Mouse (Mus musculus) spleen, postnatal 36 days (tissue): ENCODE results near the gene Kbtbd4.
A peak's percentile ranks its signal among the peaks of the same experiment; 100 is the strongest.

ENCODE experiments used
- DNase-seq, 2 experiments: peaks; one replicate each; pipeline ENCODE4 v3.0.0; 2022; ENCODE audit warnings: low spot score in 2 of 2, mixed read lengths in 1 of 2

The Kbtbd4 gene

GRCm38 (mm10) chr2:90904856-90905224 is 300 bp downstream of the Kbtbd4 start:
- peak in 1 of 2 experiments; percentile 5 for DNase-seq

DNA sequence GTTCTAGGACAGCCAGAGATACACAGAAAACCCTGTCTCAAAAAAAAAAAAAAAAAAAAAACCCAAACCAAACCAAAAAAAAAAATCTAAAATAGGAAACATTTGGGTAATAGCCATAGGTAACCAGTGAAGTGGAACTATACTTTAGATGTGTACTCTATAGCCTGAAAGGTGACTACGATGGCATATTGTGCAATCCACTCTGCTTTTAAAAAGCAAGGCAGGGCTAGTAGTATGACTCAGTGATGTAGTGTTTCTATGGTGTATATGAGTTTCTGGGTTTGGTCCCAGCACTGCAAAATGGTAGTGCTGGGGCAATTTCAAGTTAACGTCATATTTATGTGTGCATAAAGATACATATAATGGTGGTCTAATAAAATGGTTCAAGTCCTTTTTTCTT is 2.2 kb downstream of the Kbtbd4 start:
- no peak for DNase-seq

DNA sequence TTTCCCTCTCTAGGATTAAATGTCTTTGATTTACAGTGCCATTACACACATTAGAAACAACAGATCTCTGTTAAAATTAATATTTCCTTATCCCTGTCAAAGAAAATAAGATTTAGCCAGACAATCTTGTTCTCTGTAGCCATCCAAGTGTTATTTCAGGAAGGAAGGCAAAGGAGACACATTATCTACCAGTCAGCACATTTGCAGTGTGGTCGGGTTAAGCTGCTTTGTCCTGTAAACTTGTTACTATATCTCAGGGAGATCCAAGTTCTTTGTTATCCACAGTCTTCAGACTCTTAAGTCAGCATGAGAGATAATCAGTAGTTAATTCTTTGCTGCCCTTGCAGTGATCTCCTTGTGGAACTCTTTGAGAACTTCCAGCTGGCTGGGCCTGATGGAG is 6.3 kb downstream of the Kbtbd4 start:
- DNase-seq, result no peak

DNA sequence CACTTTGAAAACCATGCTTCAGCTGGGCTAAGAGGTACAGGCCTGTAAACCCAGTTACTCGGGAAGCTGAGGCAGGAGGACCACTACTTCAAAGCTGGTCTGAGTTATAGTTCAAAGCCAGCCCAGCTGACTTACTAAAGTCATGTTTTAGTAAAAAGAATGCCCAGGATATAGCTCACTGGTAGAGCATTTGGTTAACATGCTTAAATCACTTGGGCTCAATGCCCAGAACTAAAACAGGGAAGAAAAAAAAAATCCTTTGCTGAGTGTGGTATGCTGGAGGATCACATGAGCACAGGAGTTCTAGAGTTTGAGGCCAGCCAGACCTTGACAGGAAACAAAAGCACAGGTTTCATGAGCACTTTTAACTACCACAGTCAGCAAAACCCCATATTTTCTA is 7.1 kb downstream of the Kbtbd4 start:
- DNase-seq, result no peak

- no peak for DNase-seq
These were observed 9.1 kb downstream of the Kbtbd4 start for GRCm38 (mm10) chr2:90913671-90914070.

- DNase-seq, result no peak
These were observed 11.0 kb downstream of the Kbtbd4 start for GRCm38 (mm10) chr2:90915516-90915915.

DNA sequence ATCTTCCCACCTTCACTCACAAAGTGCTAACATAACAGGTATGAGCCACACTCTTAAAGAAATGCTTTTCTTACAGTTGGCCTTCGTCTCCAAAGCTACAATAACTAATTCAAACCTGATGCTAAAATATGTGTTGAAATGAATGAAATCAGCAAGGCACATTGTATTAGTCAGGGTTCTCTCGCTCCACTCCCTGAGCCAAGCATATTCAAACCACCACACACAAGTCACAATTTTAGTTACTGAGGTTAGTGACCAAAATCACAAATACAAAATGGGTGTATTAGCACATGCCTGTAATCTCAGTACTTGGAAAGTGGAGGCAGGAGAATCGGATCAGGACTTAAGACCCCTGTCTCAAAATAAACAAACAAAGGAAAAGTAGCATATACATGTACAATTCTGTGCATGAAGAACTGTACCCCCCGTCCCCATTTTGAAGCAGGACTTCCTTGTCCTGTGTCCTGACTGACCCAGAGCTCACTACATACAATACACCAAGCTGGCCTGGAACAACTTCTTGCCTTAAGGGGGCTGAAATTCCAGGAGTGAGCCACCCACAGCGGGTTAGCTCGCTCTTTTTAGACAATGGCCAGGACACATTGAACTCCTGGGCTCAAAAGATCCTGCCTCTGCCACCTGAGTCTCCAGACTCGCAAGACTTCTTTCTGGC is 12.2 kb downstream of the Kbtbd4 start:
- peak in 1 of 2 experiments; percentile 4 for DNase-seq

GRCm38 (mm10) chr2:90917233-90917998 is 12.9 kb downstream of the Kbtbd4 start:
- DNase-seq, result peak; percentile 48

DNA sequence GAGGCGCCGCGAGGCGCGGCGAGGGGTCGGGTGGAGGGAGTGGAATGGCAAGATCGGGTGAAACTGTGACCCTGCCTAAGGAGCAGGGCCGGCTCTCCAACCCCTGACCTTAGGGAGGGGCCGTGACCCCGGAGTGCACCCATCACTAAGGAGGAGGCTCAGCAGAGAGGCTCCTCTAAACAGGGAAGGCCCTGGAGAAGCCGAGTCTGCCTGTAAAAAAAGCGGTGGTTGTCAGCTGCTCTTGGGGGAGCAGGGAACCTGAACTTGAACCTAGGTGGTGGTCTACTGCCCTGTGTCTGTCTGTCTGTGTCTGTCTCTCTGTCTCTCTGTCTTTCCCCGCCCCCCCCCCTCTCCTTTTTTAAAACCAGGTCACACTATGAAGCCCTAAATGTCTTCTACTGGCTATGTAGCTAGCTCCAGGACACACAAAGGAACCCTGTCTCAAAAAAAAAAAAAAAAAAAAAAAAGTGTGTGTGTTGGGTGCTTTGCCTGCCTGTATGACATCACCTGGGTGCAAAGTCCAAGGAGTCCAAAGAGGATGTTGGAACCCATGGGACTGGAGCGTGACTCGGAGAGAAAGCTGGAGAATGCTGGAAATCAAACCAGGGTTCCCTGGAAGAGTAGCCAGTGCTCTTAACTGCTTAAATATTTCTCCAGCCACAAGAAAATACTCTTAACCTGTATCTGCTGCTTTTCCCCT is 13.6 kb downstream of the Kbtbd4 start:
- no peak for DNase-seq

GRCm38 (mm10) chr2:90921178-90921577 is 16.6 kb downstream of the Kbtbd4 start:
- DNase-seq, result no peak

GRCm38 (mm10) chr2:90922636-90923035 is 18.1 kb downstream of the Kbtbd4 start:
- no peak for DNase-seq

GRCm38 (mm10) chr2:90928566-90928965 is 24.0 kb downstream of the Kbtbd4 start:
- DNase-seq, result no peak

- no peak for DNase-seq
These were observed 27.3 kb downstream of the Kbtbd4 start for GRCm38 (mm10) chr2:90931829-90932228.

- no peak for DNase-seq
These were observed 27.7 kb downstream of the Kbtbd4 start for GRCm38 (mm10) chr2:90932273-90932672.

GRCm38 (mm10) chr2:90938362-90938761 is 33.8 kb downstream of the Kbtbd4 start:
- DNase-seq, result no peak

DNA sequence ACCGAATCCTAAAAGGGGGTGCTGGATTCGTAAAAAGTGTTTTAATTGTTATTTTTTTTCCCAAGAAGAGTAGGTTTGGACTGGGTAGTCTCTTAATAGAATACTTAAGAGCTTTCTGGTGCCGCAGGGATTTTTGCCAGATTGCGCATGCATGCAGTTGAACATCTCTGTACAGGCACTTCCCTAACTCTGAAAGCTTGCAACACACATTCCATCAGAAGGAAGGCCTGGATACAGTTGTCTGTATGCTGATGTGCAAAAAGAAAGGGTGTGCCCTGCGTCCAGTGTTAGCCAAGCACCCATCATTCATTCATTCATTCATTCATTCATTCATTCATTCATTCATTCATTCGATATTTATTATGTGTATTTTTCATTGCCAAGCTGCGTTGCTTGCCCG is 35.2 kb downstream of the Kbtbd4 start:
- peak in 1 of 2 experiments; percentile 9 for DNase-seq

- peak; percentile 85 to 86 for DNase-seq
These were observed 36.0 kb downstream of the Kbtbd4 start, which contains the start of gene Celf1 for GRCm38 (mm10) chr2:90940233-90941229. Celf1 (plus strand) TSS chr2:90940382.

DNA sequence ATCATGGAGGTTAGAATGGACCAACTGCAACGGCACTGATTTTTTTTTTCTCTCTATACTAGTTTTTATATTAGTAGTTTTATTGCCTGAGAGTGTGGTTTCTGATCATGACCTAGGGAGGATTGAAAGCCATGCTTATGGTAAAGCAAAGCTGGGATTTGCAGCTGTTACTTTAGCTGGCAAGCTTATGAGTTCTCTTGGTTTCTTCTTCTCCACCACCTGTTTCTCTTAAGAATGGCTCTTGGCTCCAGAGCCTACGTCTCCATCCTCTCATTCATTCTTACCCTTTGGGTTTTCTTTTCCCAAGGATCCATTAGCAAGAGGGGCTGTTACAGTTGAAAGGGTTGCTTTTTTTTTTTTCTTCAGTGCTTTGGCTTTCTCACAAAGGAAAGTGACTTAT is 37.2 kb downstream of the Kbtbd4 start:
- DNase-seq, result no peak

- no peak for DNase-seq
These were observed 45.6 kb downstream of the Kbtbd4 start for GRCm38 (mm10) chr2:90950149-90950548.

- DNase-seq, result no peak
These were observed 46.1 kb downstream of the Kbtbd4 start for GRCm38 (mm10) chr2:90950582-90951194.

DNA sequence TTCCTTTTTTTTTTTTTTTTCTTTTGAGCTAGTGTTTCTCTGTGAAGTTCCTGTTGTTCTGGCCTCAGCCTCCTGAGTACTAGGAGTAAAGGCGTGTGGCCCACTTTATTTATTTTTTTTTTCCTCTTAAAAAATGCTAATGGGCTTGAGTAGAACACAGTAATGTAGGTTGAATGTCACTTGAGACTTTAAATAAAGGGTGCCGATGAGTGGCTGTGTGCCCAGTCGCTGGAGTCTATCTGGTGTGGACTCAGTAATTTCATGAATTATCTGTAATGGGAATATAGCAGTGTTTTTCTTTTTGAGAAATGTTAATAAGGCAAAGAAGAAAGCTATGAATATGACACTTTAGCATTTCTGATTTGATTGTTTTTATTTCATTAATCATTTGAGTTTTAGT is 48.9 kb downstream of the Kbtbd4 start:
- no peak for DNase-seq
